Mouse (Mus musculus) left cerebral cortex, postnatal 36 days (tissue): Measurements from ENCODE around the gene Kcnv2. TPM values are rescaled to one million over a fixed set of nuclear protein-coding genes. Genes with fewer than 3 reads are reported as not detected.

ENCODE experiments used
- DNase-seq, 2 experiments: peaks; one replicate each; pipeline ENCODE4 v3.0.0; 2021 to 2022; ENCODE audit warnings: low spot score in 2 of 2, mixed read lengths in 1 of 2
- intact Hi-C: fragments of 180-260 bp; cut with DNase I; formaldehyde crosslinking; loops from one replicate; pipeline ENCODE4 v1.15.1; 2025
- total RNA-seq, 2 experiments: library from RNA; stranded (reverse); gene quantifications; 2 replicates each; pipeline ENCODE4 v1.2.3; 2021

The Kcnv2 gene
- total RNA-seq, 2 experiments from 2014 or later = not detected

- DNase-seq = no peak
- intact Hi-C loops = no loop called here
Measured at GRCm38 (mm10) chr19:27360381-27360780, 38.0 kb downstream of the Kcnv2 start.

- intact Hi-C loops = no loop called here
Measured at GRCm38 (mm10) chr19:27363891-27364290, 41.5 kb downstream of the Kcnv2 start.

DNA sequence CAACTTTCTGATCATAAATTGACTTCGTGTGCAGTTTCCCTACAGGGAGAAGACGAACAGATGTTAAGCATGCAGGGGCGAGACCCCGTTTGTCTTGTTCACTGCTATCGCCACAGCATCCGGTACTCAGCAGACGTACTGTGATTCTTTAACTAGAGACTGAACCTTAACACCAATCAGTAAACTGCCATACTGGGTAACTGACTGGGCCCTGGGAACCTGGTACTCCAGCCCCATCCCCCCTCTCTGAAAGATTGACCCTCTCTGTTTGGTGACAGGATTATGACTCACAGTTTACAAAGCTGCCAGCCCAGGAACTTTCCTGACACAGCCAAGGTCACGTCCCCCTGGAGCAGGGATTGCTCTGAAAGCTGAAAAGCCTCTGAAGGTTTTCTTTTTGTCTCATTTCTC, 42.1 kb downstream of the Kcnv2 start:
- DNase-seq = no peak
- intact Hi-C loops = no loop called here

More at GRCm38 (mm10) chr19:27363891-27364290, 41.5 kb downstream of the Kcnv2 start:
- no peak for DNase-seq

- intact Hi-C loops = no loop called here
- no peak for DNase-seq
Measured at GRCm38 (mm10) chr19:27366113-27366746, 43.8 kb downstream of the Kcnv2 start.

DNA sequence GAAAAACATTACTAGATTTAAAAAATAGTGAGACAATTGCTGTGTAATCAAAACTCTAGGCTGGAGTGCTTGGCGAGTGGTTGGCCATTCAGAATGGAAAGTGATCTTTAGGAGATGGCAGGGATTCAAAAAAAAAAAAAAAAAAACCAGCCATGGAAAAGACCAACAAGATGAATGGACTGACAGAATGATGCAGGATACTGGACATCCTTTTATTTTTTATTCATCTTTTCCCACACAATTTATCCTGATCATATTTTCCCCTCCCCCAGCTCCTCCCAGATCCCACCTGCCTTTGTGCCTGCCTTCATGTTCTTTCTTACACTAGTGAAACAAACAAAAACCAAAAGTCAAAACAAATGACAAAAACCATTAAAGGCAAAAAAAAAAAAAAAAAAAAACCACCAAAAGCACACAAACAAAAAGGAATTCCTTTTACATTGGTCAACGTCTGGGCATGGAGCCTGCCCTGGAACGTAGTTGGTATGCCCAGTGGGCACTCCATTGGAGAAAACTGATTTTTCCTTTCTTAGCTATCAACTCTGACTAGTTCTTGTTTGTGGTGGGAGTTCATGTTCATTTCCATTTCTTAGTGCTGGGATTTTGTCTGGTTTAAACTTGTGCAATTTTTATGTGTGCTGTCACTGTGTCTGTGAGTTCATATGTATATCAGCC, 47.2 kb downstream of the Kcnv2 start:
- intact Hi-C loops = no loop called here
- no peak for DNase-seq

GRCm38 (mm10) chr19:27370174-27370573, 47.8 kb downstream of the Kcnv2 start:
- no peak for DNase-seq
- intact Hi-C loops = no loop called here

GRCm38 (mm10) chr19:27370784-27371183, 48.4 kb downstream of the Kcnv2 start:
- intact Hi-C loops = no loop called here
- no peak for DNase-seq

DNA sequence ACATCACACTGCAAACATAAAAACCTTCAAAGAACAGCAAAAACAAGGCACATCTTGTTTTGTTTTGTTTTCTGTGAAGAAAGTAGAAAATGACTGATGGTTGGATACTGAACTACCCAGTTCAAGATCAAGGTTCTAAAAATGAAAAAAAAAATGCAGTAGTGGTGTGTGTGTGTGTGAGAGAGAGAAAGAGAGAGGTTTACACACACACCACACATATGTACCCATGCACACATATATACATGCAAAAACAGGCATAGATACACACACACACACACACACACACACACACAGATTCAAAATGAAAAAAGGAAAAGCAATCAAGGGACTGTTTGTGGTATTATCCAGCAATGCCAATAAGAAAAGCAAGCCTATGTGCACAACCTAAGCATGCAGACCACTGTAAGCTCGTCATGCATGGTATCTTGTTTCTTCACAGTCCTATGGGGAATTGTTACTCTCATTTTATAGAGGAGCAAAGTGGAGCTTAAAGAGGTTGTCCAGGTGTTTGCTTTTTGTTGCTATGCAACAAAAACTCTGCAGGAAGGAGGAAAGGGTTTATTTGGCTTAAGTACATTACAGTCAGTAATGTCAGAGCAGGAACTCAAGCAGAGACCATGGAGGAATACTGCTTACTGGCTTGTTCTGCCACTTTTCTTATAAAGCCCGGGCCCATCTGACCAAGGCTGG, 57.5 kb downstream of the Kcnv2 start:
- no peak for DNase-seq
- intact Hi-C loops = no loop called here

- no peak for DNase-seq
- intact Hi-C loops = no loop called here
Measured at GRCm38 (mm10) chr19:27382131-27382530, 59.7 kb downstream of the Kcnv2 start.

- intact Hi-C loops = no loop called here
Measured at GRCm38 (mm10) chr19:27383266-27383665, 60.9 kb downstream of the Kcnv2 start.

DNA sequence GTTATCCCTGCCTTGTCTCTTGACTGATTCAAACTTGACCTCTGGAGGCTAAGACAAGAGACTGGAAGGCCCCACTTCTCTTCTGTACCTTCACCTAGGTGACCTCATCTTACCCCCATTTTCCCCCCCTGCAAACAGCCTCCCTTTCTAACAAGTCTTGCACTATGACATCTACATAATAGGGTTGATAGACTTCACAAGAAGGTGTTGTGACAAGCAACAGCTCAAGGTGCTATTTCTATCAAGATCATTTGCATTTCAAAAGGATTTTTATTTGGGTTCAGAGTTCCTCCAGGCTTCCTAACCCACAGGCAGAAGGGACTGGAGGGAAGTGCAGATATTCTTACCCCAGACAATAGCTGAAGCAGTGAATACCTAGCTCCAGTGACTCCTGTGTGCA, 62.9 kb downstream of the Kcnv2 start:
- intact Hi-C loops = no loop called here
- no peak for DNase-seq

More at GRCm38 (mm10) chr19:27383266-27383665, 60.9 kb downstream of the Kcnv2 start:
- DNase-seq = no peak

Other genes starting within 250 kb of the Kcnv2 start
- 10 to 100 TPM; 58.3 to 60.9 TPM for gene Vldlr, start 106.1 kb upstream of the Kcnv2 start, total RNA-seq
- 10 to 100 TPM; 52.7 to 54.9 TPM for gene Pum3, start 107.2 kb downstream of the Kcnv2 start, total RNA-seq